Mouse (Mus musculus): ENCODE data around the gene Hscb.
"Not testable (repeated sequence)": the region's sequence is repeated elsewhere in the genome, so short reads cannot be mapped to it uniquely, and the experiment has no call there.

The Hscb gene

DNA sequence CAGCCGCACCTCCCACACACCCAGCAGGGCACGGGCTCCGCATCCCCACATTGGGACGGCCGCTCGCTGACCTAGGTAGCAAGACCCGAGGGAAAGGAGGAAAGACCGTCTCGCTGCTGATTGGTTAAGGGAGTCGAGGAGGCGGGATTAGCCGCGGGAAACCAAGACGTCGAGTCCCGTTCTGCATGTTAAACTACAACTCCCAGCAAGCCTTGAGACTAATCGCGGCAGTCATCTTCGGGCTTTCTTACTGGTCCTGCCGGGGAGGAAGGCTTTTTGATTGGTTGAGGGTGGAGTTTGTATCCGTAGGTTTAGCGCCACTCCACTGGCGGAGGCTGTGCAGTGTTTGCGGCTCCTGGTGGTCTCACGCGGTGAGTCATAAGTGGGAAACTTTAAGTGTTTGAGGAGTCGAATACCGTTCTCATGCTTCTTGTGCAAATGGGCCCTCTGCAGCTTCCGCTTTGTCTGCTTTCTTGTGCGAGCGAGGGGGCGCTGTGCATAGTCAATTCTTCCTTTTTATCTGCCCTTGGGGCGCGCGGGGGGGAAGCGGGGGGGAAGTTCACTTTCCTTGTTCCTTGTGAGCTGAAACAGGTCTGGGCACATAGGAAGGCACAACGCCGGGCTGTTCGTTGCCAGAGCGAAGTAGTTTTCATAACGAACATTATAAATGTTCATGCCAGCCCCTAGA lies at the start of gene Hscb, which contains the start of gene Chek2:
Hscb (minus strand) TSS at position 100 of the 688 bp plus-strand sequence.
Chek2 (plus strand) TSS at position 302 of the 688 bp plus-strand sequence.
- DNase-seq (ENCODE audit: low spot score): peak; percentile 93

DNA sequence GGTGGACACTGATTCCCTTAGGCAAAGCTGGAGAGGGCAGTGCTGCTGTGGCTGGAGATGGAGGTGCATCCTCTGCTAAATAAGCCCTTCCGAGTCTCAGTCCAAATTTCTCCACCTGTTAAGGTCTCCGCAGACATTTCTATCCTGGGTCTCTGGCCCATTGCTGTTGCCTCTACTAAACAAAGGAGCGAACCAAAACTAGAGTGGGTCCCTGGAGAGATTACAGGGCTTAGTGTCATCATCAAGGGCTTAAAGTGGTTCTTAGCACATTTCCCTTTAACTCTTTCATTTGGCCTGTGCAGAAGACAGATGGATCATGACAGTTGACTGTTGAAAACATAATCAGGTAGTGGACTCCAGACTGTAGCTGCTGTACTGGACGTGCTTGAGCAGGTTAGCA lies 49.0 kb upstream of the Hscb start:
- DNase-seq (ENCODE audit: low spot score): no peak

DNA sequence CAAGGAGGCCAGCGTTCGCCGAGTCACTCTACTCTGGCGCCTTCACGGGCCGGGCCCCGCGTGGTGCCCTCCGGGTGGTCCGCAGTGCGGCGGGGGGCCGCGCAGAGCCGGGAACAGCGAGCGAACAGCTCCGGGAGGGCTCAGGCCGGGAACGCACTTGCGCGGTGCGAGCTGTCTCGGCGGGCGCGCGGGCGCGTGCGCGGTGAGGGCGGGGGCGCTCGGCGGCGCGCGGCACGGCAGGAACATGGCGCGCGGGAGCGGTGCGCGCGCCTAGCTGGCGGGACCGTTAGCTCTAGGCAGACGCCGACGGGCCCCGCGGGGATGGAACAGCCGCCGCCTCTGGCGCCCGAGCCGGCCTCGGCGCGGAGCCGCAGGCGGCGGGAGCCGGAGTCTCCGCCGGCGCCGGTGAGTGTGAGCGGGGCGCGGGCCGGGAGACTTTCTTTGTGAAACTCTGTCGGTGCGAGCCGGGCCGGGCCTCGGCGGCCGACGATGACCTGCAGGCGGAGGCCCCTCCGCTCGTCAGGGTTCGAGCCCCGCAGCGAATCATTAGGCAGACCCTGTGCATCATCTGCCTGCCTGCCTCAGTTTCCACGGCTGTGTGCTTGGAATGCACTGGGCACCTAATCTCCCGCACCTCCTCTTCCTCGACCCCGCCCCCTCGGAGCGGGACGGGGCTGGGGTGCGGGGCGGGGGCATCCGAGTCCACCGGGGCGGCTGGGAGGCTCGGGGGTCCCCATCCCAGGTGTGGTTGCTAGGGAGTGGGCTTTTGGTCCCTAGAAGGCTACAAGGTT lies 40.2 kb upstream of the Hscb start, which contains the start of gene Ttc28:
Ttc28 (plus strand) TSS at position 220 of the 791 bp plus-strand sequence.
- DNase-seq (ENCODE audit: low spot score): peak; percentile 86

DNA sequence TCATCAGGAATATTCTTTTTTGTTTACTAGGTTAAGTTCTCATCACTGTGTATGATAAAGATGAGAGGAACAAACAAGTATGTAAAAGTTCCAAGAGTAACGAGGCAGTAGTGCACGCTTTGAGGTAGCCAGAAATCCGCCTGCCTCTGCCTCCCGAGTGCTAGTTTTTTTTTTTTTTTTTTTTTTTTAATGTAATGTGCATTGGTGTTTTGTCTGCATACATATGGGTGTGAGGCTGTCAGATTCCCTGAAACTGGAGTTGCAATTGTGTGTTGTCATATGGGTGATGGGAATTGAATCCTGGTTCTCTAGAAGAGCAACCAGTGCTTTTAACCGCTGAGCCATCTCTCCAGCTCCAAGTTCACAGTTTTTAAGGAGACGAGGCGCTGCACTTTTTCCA lies 39.5 kb upstream of the Hscb start:
- no peak for DNase-seq (ENCODE audit: low spot score)

DNA sequence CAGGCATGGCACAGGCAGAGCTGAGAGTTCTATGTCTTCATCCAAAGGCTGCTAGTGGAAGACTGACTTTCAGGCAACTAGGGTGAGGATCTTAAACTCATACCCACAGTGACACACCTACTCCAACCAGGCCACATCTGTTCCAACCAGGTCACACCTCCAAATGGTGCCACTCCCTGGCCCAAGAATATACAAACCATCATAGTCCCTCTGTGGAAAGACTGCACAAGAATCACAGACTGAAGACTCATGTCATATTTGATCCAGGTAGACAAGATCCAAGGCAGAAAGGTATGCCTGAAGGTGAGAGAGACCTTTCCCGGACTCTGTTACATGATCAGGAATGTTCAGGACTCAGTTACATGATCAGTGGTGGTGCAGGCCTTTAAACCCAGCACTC lies 38.9 kb upstream of the Hscb start:
- DNase-seq (ENCODE audit: low spot score): not testable (repeated sequence)

DNA sequence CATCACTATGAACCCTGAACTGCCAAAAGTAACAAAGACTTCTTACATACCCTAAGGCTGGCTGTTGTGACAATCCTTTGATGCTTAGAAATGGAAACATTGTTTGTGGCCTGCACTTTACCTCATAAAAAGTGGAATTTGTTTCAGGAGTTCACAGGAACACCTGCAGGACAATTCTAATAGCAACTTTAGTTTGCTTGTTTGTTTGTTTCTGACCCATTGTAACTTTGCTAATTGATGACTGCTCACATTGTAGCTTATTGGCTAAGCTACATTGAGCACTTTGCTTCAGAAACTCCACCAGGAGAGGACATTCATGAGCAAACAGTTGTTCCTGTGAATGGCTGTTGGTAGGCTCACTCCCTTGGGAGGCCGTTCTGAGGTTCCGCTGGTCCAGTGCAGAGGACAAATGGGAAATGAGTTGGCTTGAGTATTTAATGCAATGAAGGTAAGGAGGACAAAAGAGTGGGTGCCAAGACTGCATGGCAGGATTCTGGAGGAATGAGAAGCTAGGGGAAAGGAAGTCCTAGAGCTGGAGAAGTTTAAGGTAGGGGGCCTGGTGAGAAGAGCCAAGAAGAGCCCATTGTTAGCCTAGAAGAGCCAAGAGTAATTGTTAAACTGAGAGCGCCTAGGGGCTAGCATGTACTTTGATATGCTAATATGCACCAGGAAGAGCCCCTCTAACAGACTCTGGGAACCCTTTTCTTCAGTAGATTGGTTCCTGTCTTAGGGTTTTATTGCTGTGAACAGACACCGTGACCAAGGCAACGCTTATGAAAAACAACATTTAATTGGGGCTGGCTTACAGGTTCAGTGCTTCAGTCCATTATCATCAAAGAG lies 38.3 kb upstream of the Hscb start:
- no peak for DNase-seq (ENCODE audit: low spot score)

DNA sequence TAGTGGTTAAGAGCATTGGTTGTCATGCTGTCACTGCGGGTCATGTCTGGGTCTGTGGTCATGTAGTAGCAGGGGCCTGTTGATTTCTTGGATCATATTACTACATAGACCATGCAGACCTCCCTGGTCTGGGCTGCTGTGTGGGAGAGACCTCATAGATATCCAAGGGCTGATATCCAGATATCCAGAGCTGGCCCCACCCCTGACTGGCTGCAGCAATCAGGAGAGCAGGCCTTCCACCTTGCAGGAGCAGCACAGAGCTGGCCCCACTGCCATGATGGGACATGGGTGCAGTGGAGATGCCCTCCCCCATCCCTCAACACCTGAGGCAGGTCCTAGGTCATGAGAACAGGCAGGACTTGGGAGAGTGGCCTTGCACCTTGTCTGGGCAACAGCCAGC lies 35.7 kb upstream of the Hscb start:
- no peak for DNase-seq (ENCODE audit: low spot score)

DNA sequence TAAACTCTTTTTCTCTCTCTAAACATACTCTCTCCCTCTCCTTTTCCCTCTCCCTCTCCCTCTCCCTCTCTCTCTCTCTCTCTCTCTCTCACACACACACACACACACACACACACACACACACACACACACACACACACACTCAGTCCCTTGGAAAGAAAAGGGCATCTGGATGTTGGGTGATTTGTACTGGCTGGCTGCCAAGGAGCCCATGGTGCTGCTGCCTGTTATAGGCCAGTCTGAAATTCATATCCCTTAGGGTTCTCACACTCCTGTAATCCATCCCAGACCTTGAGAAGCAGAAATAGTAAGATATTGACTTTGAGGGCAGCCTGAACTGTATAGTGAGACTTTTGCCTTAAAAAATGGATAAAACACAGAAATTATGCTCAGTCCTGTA lies 35.1 kb upstream of the Hscb start:
- no peak for DNase-seq (ENCODE audit: low spot score)

DNA sequence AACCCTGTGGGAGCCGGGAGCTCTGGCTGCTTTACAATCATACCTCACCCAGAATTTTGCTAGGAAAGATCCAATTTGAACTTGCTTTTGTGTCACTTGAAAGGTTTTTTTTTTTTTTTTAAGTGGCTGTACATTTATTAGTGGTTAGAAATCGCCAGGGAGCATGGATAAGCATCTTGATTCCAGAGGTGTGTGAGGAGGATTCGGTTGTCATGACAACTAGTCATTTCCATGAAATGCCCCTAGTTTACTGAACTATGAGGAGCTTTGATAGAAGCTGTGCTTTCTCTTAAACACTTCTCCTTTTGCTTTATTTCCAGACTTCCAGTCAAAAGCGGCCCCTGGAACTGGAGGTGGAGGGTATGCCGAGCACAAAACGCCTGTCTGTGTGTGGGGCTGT lies 33.6 kb upstream of the Hscb start:
- DNase-seq (ENCODE audit: low spot score): no peak

DNA sequence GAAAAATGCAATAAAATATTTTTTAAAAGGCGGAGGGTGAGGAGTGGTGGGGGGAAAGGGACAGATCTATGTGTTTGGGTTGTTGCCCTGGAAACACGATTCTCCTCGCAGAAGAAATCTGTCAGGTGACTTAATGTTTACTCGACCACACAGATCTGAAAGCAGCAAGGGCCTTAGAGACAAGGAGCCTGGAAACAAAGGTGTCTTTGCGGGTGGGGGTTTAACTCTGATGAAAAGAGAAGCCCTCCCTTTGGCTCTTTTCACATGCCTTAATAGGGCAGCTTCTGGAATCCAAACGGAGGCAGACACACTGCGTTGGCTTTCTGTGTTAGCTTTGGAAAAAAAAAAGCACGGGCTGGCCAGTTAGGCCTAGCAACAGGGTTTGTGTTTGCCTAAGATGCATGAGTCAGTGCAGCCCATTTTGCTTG lies 29.7 kb upstream of the Hscb start:
- DNase-seq (ENCODE audit: low spot score): no peak

DNA sequence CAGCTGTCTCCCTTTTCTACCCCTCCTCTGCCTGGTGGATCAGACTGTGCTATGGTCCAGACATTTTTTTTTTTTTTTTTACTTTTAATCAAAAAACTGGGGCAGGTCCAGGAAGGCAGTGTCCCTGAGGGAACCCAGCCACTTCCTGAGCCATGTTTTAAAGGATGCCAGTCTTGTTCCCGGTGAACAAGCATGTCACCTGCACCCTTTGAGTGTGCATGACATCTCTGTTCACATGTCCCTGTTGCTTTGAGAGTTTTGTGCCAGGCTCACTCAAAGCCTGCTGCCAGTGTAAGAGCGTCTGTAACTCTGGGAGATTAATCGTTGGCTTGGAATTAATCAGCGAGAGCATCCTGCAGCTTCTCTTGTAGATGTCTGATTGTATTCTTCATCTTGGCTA lies 28.9 kb upstream of the Hscb start:
- DNase-seq (ENCODE audit: low spot score): no peak

DNA sequence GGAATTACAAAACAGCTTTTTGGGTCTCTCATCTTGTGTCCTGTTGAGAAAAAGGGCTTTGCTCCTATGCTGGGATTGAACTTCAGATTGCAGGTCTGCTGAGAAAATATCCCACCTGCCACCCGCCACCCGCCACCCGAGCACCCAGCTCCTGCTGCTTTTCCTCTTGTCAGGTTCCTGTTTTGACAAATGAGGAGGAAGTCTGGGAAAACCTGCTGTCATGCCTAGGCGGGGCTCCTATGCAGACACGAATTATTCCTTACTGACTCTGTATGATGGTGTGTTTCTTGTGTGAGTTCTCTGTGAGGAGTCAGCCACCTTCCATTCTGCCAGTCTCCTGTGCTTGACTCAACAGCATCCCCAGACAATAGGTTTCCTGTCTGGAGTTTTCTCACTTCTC lies 20.9 kb upstream of the Hscb start:
- DNase-seq (ENCODE audit: low spot score): no peak

DNA sequence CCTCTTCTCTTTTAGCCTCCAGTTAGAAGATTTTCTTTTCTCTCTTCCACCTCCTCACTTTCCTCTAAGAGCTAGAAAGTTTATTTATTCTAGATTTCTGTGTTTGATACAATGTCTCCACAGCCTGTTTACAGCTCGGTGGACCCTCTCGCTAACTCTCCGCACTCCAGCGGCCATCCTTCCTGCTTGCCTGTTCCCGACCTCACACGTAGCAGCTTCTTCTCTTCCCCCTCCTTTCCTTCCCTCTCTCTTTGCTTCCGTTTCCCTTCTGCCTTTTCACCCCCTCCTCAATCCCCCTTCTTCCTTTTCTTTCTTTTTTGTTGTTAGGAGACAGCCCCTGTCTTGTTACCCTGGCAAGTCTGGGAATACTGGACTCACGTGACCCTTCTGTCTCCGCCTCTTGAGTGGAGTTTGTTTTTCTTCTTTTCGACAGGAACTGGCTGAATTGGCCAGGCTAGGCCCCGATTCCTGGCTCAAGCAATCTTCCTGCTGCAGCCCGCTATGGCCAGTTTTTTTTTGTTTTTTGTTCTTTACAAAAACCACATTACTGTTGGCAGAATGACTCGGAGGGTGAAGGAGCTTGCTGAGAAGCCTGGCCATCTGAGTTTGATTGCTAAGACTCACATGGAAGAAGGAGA lies 19.6 kb upstream of the Hscb start:
- peak; percentile 48 for DNase-seq (ENCODE audit: low spot score)

DNA sequence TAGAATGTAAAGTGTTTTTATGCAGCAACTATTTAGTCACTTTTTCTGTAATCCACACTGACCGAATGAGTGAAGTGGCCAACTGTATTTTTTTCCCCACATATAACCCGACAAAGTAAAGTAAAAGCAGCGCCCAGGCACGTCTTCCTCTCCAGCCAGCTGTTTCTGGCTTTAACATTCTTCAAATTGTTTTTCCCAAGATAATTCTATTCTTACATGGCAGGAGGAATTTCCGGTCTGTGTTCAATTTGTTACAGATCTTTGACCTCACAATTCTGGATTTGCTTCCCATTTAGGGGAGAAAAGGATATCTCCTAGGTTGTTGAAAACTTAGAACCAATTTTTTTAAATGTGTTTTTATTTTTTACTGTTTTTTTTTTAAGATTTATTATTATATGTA lies 17.5 kb upstream of the Hscb start:
- no peak for DNase-seq (ENCODE audit: low spot score)

DNA sequence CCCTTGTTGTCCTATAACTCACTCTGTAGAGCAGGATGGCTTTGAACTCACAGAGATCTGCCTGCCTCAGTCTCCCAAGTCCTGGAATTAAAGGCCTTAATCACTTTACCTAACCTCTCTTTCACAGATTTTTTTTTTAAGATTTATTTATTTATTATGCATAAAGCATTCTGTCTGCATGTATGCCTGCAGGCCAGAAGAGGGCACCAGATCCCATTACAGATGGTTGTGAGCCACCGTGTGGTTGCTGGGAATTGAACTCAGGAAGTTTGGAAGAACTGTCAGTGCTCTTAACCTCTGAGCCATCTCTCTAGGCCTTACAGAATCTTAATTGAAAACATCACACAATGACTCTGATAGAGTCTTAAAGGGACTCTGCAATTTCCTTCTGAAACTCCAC lies 13.4 kb upstream of the Hscb start:
- no peak for DNase-seq (ENCODE audit: low spot score)

DNA sequence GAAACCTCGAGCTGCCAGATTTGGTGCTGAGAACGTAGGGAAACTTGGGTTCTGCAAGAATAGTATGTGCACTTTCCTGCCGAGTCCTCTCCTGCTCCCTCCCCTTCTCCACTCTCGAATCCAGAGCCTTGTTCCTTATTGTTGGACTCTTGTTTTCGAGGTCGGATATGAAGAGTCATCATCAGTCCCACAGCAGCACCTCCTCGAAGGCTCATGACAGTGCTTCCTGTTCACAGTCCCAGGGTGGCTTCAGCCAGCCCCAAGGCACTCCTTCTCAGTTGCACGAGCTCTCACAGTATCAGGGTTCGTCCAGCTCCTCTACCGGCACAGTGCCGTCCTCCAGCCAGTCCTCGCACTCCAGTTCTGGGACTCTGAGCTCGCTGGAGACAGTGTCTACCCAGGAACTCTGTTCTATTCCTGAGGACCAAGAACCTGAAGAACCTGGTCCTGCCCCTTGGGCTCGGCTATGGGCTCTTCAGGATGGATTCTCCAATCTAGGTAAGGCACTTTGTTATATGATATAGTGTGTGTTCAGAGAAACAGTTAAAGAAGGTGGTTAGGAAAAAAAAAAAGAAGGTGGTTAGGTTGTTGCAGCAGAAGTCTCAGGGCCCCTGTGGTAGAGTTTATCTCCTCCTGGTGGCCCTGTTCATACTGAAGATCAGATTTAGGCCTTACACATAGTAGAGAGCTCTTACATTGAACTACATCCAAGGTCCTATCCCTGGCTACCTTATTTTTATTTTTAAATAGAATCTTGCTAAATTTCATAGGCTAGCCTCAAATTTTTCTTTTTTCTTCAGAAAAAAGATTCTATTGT lies 1.7 kb upstream of the Hscb start:
- DNase-seq (ENCODE audit: low spot score): no peak

DNA sequence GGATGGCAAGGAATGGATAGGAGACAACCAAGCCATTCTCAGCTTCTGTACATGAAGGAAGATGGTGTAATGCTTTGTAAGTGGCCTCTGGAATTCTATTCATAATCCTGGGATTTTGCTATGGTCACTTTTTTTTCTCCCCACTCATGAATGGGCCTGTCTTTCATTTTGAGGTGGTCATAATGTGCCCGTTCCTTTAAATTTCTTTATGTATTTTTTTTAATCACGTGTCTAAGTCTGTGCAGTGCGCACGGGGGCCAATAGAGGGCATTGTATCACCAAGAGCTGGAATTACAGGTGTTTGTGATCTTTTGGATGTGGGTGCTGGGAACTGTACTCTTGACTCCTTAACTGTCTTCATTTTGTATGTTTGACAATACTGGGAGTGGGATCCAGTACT lies 888 bp upstream of the Hscb start:
- peak; percentile 21 for DNase-seq (ENCODE audit: low spot score)

DNA sequence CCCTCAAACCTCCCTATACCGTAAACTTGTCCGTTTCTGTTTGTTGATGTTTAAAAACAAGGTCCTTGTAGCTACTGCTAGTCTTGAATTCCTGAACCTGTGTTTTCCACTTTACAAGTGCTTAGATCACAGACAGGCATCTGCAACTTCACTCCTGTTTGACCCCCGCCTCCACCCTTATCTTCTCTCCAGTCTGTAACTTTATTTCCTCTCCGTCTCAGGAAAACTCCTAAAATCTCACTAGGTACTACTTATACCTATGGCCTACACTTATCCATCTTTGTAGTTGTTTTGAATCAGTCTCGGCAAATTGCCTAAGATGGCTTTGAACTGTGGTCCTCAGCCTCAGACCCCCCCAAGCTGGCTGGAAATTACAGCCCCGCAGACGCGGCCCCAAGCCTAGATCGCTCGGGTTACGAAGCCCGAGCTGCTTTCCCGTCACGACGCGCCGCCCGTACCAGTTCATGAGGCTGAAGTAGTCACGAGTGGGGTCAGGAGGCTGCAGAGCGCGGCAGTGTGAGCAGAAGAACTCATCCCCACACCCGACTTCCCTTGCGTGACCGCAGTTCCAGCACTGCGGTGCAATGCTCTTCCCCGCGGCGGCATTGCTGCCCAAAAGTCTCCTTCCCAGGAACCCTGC lies 419 bp downstream of the Hscb start:
- DNase-seq (ENCODE audit: low spot score): no peak

DNA sequence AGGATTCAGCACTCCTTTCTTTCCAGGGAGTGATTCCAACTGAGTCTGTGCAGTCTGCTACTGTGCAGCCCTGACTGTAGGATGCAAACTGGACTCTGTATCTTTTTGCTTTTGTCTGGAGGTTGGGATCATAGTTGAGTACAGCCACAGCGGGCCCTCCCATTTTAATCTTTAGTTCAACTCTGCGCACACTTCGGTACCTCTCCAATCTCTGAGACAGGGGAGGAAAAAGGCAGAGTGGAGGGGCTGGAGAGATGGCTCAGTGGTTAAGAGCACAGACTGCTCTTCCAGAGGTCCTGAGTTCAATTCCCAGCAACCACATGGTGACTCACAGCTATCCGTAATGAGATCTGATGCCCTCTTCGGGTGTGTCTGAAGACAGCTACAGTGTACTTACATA lies 1.6 kb downstream of the Hscb start:
- DNase-seq (ENCODE audit: low spot score): not testable (repeated sequence)

DNA sequence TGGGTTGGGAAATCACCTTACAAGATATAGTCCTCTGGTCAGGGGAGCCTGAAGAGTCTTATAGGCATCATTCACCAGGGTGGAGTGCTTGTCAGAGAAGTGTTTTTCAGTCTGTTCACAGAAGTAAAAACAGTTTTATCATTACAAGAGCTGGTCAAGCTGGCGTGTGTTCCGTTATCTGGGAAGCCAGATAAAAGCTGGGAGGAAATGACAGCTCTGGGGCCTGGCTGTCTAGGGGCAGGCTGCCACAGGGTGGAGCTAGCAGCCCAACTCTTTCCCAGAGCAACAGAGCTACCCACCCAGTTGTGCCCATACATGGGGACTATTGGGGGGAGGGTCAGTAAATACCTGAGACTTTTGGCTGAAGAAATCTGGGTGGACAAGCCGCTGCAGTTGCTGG lies 3.6 kb downstream of the Hscb start:
- DNase-seq (ENCODE audit: low spot score): peak; percentile 27
